Comparison of ENCODE assay signal across 12 mouse cellular contexts in genomic region chr10:67057208-67057607, GRCm38 (mm10). TPM values are rescaled to one million over a fixed set of nuclear protein-coding genes. Genes with fewer than 3 reads are reported as not detected.
A peak's percentile ranks its signal among the peaks of the same experiment; 100 is the strongest.
DNase-seq lines count a peak whose midpoint lies in the region; ATAC-seq and TF ChIP-seq lines count a peak whose summit lies in the region.
"Had no signal": no experiment of that assay in that cellular context is flagged by ENCODE, and none has a peak within 500 bp of the region (broad histone marks: within the 10 kb centered on the region; RNA-seq: fewer than 3 reads in every experiment).

No protein-coding gene starts in this region.

- TF ChIP-seq EP300 in lung, postnatal 0 days (IDR thresholded peaks at IDR 0.05), result no peak

- peaks cover 14% of the 10 kb centered on the region for H3K4me1 ChIP-seq in forebrain, postnatal 0 days (ENCODE audit: insufficient read depth)
- peaks cover 12% of the 10 kb centered on the region for H3K4me1 ChIP-seq in forebrain, embryonic 11.5 days (replicated peaks; ENCODE audit: control insufficient read depth, insufficient read depth, low read length)
- H3K4me1 ChIP-seq in hindbrain, embryonic 12.5 days, result peaks cover 26% of the 10 kb centered on the region
- peaks cover 31% of the 10 kb centered on the region for H3K4me1 ChIP-seq in hindbrain, embryonic 14.5 days (replicated peaks; ENCODE audit: control insufficient read depth, insufficient read depth, low read length)
- peaks cover 57% of the 10 kb centered on the region for H3K4me1 ChIP-seq in lung, embryonic 15.5 days
- peaks cover 12% of the 10 kb centered on the region for H3K4me1 ChIP-seq in lung, postnatal 0 days (ENCODE audit: insufficient read depth, low read depth, low read length)

- TF ChIP-seq CTCF in forebrain, postnatal 0 days (IDR thresholded peaks at IDR 0.05; ENCODE audit: low read depth), result no peak
- no peak for TF ChIP-seq CTCF in lung, postnatal 0 days (IDR thresholded peaks at IDR 0.05)

- H3K27ac ChIP-seq in forebrain, postnatal 0 days (ENCODE audit: low read depth, low read length), result peak overlapping the region; percentile 79; the same call in 1 of the 2 replicates
- H3K27ac ChIP-seq in forebrain, embryonic 11.5 days (ENCODE audit: low read depth, low read length), result no peak overlapping the region
- 0 out of 2 replicates have a peak overlapping the region, but pooled peaks have one; percentile 35 for H3K27ac ChIP-seq in hindbrain, embryonic 12.5 days
- no peak overlapping the region for H3K27ac ChIP-seq in hindbrain, embryonic 14.5 days
- H3K27ac ChIP-seq in lung, embryonic 15.5 days, result peak overlapping the region; percentile 78; the same call in 1 of the 2 replicates
- H3K27ac ChIP-seq in lung, postnatal 0 days (ENCODE audit: low read length), result no peak overlapping the region

- H3K27me3 ChIP-seq in forebrain, postnatal 0 days (ENCODE audit: insufficient read depth, low read length), result no peaks in the 10 kb centered on the region
- no peaks in the 10 kb centered on the region for H3K27me3 ChIP-seq in forebrain, embryonic 11.5 days (ENCODE audit: control insufficient read depth, insufficient read depth, low read length)
- H3K27me3 ChIP-seq in hindbrain, embryonic 12.5 days, result no peaks in the 10 kb centered on the region
- H3K27me3 ChIP-seq in hindbrain, embryonic 14.5 days (ENCODE audit: control insufficient read depth, insufficient read depth, low read length), result no peaks in the 10 kb centered on the region
- no peaks in the 10 kb centered on the region for H3K27me3 ChIP-seq in lung, embryonic 15.5 days
- H3K27me3 ChIP-seq in lung, postnatal 0 days (replicated peaks; ENCODE audit: insufficient read depth, low read length), result no peaks in the 10 kb centered on the region
- H3K27me3 ChIP-seq: limb, embryonic 15.5 days; midbrain, embryonic 13.5 days had no signal

- H3K36me3 ChIP-seq in forebrain, postnatal 0 days (ENCODE audit: insufficient read depth), result no peaks in the 10 kb centered on the region
- no peaks in the 10 kb centered on the region for H3K36me3 ChIP-seq in forebrain, embryonic 11.5 days (ENCODE audit: control insufficient read depth, insufficient read depth, low read length)
- H3K36me3 ChIP-seq in hindbrain, embryonic 12.5 days, result no peaks in the 10 kb centered on the region
- no peaks in the 10 kb centered on the region for H3K36me3 ChIP-seq in hindbrain, embryonic 14.5 days (replicated peaks; ENCODE audit: control insufficient read depth, insufficient read depth)
- H3K36me3 ChIP-seq in lung, embryonic 15.5 days, result no peaks in the 10 kb centered on the region
- no peaks in the 10 kb centered on the region for H3K36me3 ChIP-seq in lung, postnatal 0 days (ENCODE audit: insufficient read depth, low read length)
- H3K36me3 ChIP-seq: limb, embryonic 15.5 days; midbrain, embryonic 13.5 days had no signal

- H3K4me3 ChIP-seq in forebrain, postnatal 0 days (ENCODE audit: low read depth, low read length), result no peak overlapping the region
- no peak overlapping the region for H3K4me3 ChIP-seq in forebrain, embryonic 11.5 days (ENCODE audit: low read depth, low read length)
- H3K4me3 ChIP-seq in hindbrain, embryonic 12.5 days, result no peak overlapping the region
- H3K4me3 ChIP-seq in hindbrain, embryonic 14.5 days (replicated peaks; ENCODE audit: low read length), result no peak overlapping the region
- H3K4me3 ChIP-seq in lung, embryonic 15.5 days, result no peak overlapping the region
- no peak overlapping the region for H3K4me3 ChIP-seq in lung, postnatal 0 days (ENCODE audit: low read depth, low read length)
- H3K4me3 ChIP-seq: limb, embryonic 15.5 days; midbrain, embryonic 13.5 days had no signal

- H3K4me2 ChIP-seq in forebrain, postnatal 0 days (ENCODE audit: low read depth), result no peak overlapping the region
- no peak overlapping the region for H3K4me2 ChIP-seq in forebrain, embryonic 11.5 days (ENCODE audit: low read depth, low read length, severe bottlenecking)
- no peak overlapping the region for H3K4me2 ChIP-seq in hindbrain, embryonic 12.5 days (replicated peaks)
- H3K4me2 ChIP-seq in hindbrain, embryonic 14.5 days (replicated peaks), result no peak overlapping the region
- H3K4me2 ChIP-seq in lung, embryonic 15.5 days, result no peak overlapping the region
- no peak overlapping the region for H3K4me2 ChIP-seq in lung, postnatal 0 days (replicated peaks; ENCODE audit: low read depth, low read length)
- H3K4me2 ChIP-seq: midbrain, embryonic 13.5 days had no signal

- no peak for ATAC-seq in forebrain, postnatal 0 days
- no peak for ATAC-seq in forebrain, embryonic 11.5 days (replicated peaks; ENCODE audit: low FRiP score)
- no peak for ATAC-seq in hindbrain, embryonic 12.5 days (ENCODE audit: low FRiP score)
- no peak for ATAC-seq in hindbrain, embryonic 14.5 days (ENCODE audit: low FRiP score)
- no peak for ATAC-seq in lung, embryonic 15.5 days (ENCODE audit: borderline replicate concordance, extremely low read depth, low FRiP score, low TSS enrichment)
- ATAC-seq in lung, postnatal 0 days, result no peak
- ATAC-seq: midbrain, embryonic 13.5 days had no signal

- no peak for DNase-seq in forebrain, postnatal 0 days
- no peak for DNase-seq in forebrain, embryonic 11.5 days (ENCODE audit: low spot score)
- DNase-seq in hindbrain, embryonic 14.5 days (ENCODE audit: low spot score), result no peak
- no peak for DNase-seq in lung, postnatal 0 days (ENCODE audit: low spot score)
- no peak for DNase-seq in right cerebral cortex, adult 18-20 months
- DNase-seq: lung, adult 2 months; right cerebral cortex, postnatal 14 days had no signal

- no peaks in the 10 kb centered on the region for H3K9me3 ChIP-seq in forebrain, postnatal 0 days (ENCODE audit: low read length)
- H3K9me3 ChIP-seq in forebrain, embryonic 11.5 days (ENCODE audit: control insufficient read depth, low read length), result no peaks in the 10 kb centered on the region
- H3K9me3 ChIP-seq in hindbrain, embryonic 12.5 days (replicated peaks), result no peaks in the 10 kb centered on the region
- H3K9me3 ChIP-seq in hindbrain, embryonic 14.5 days (ENCODE audit: control insufficient read depth, low read length), result no peaks in the 10 kb centered on the region
- H3K9me3 ChIP-seq in lung, embryonic 15.5 days, result no peaks in the 10 kb centered on the region
- H3K9me3 ChIP-seq in lung, postnatal 0 days (ENCODE audit: low read length), result no peaks in the 10 kb centered on the region
- H3K9me3 ChIP-seq: G1E; limb, embryonic 15.5 days; midbrain, embryonic 13.5 days had no signal

- no peak overlapping the region for H3K9ac ChIP-seq in forebrain, postnatal 0 days
- H3K9ac ChIP-seq in forebrain, embryonic 11.5 days (ENCODE audit: low read length), result no peak overlapping the region
- H3K9ac ChIP-seq in hindbrain, embryonic 12.5 days, result no peak overlapping the region
- no peak overlapping the region for H3K9ac ChIP-seq in hindbrain, embryonic 14.5 days
- H3K9ac ChIP-seq in lung, embryonic 15.5 days, result no peak overlapping the region
- H3K9ac ChIP-seq in lung, postnatal 0 days (replicated peaks; ENCODE audit: low read depth), result no peak overlapping the region
- H3K9ac ChIP-seq: limb, embryonic 15.5 days; midbrain, embryonic 13.5 days had no signal

RNA-seq across cellular contexts. Expression of gene Jmjd1c, which starts 38.7 kb away (rescaled TPM):
- 67.1 and 76.8 TPM in 2 replicates for total RNA-seq in forebrain, postnatal 0 days (2014; rRNA removed)
- 29.6 and 44.4 TPM in 2 replicates for polyA plus RNA-seq in forebrain, postnatal 0 days (2015; fragmentation: Nextera tagmentation; extraction: Ambion mirVana)
- polyA plus RNA-seq in forebrain, embryonic 11.5 days (2014; fragmentation: Nextera tagmentation; extraction: Ambion mirVana), result 53.1 and 55.7 TPM in 2 replicates
- 60.1 and 65.1 TPM in 2 replicates for polyA plus RNA-seq in hindbrain, embryonic 12.5 days (2016; fragmentation: Nextera tagmentation; extraction: Ambion mirVana)
- polyA plus RNA-seq in hindbrain, embryonic 14.5 days (2014; fragmentation: Nextera tagmentation; extraction: Ambion mirVana), result 41.7 and 59.5 TPM in 2 replicates
- 30.7 and 35.2 TPM in 2 replicates for polyA plus RNA-seq in lung, embryonic 15.5 days (2015; fragmentation: Nextera tagmentation; extraction: Ambion mirVana)
- polyA plus RNA-seq in lung, postnatal 0 days (2015; fragmentation: Nextera tagmentation; extraction: Ambion mirVana), result 43.8 and 44.6 TPM in 2 replicates

RNA-seq across cellular contexts. Expression of gene Reep3, which starts 39.5 kb away (rescaled TPM):
- 21.7 and 30.8 TPM in 2 replicates for total RNA-seq in forebrain, postnatal 0 days (2014; rRNA removed)
- 18.8 and 23.7 TPM in 2 replicates for polyA plus RNA-seq in forebrain, postnatal 0 days (2015; fragmentation: Nextera tagmentation; extraction: Ambion mirVana)
- 44.6 and 48.4 TPM in 2 replicates for polyA plus RNA-seq in forebrain, embryonic 11.5 days (2014; fragmentation: Nextera tagmentation; extraction: Ambion mirVana)
- polyA plus RNA-seq in hindbrain, embryonic 12.5 days (2016; fragmentation: Nextera tagmentation; extraction: Ambion mirVana), result 53.3 and 54.0 TPM in 2 replicates
- 32.4 and 32.8 TPM in 2 replicates for polyA plus RNA-seq in hindbrain, embryonic 14.5 days (2014; fragmentation: Nextera tagmentation; extraction: Ambion mirVana)
- 35.7 and 39.3 TPM in 2 replicates for polyA plus RNA-seq in lung, embryonic 15.5 days (2015; fragmentation: Nextera tagmentation; extraction: Ambion mirVana)
- 38.4 and 43.8 TPM in 2 replicates for polyA plus RNA-seq in lung, postnatal 0 days (2015; fragmentation: Nextera tagmentation; extraction: Ambion mirVana)

Comparison
In these comparisons a context has a peak if more than half of its experiments do, and no peak if none do; other contexts are left out.
1. H3K27ac ChIP-seq: peak in forebrain, postnatal 0 days (single experiment), hindbrain, embryonic 12.5 days (single experiment) and lung, embryonic 15.5 days (single experiment); none in forebrain, embryonic 11.5 days (single experiment), hindbrain, embryonic 14.5 days (single experiment) and lung, postnatal 0 days (single experiment).